Mouse (Mus musculus) lung, postnatal 0 days (tissue): ENCODE results near the gene Rgl3. TPM values are rescaled to one million over a fixed set of nuclear protein-coding genes. Genes with fewer than 3 reads are reported as not detected.
A peak's percentile ranks its signal among the peaks of the same experiment; 100 is the strongest.

Source experiments
- ATAC-seq: fragments of 200-750 bp; cut with Nextera tagmentation; 2 replicates; pipeline ENCODE4 v1.8.0; 2017; ENCODE audit warnings: moderate library complexity
- DNase-seq: peaks from one replicate; pipeline ENCODE4 v3.0.0-alpha.2; 2016; ENCODE audit warnings: low spot score
- H3K27ac ChIP-seq: fragments of 300-500 bp; sonication (generic); 2 replicates; pipeline ENCODE4 v1.5.1; 2014; ENCODE audit warnings: antibody characterized with exemption, mild to moderate bottlenecking, low read length, mixed read lengths
- H3K27me3 ChIP-seq: fragments of 300-500 bp; sonication (generic); replicated peaks from 2 replicates; pipeline ENCODE4 v1.6.1; 2014; ENCODE audit warnings: low read length, mixed read lengths; ENCODE audit not compliant: insufficient read depth
- H3K36me3 ChIP-seq: fragments of 300-500 bp; sonication (generic); 2 replicates; pipeline ENCODE4 v1.6.1; 2014; ENCODE audit warnings: low read length, mixed read lengths; ENCODE audit not compliant: insufficient read depth
- H3K4me1 ChIP-seq: fragments of 300-500 bp; sonication (generic); 2 replicates; pipeline ENCODE4 v1.6.1; 2014; ENCODE audit warnings: antibody characterized with exemption, low read depth, low read length, mixed read lengths; ENCODE audit not compliant: insufficient read depth
- H3K4me2 ChIP-seq: fragments of 300-500 bp; sonication (generic); replicated peaks from 2 replicates; pipeline ENCODE4 v1.6.1; 2014; ENCODE audit warnings: low read depth, mild to moderate bottlenecking, low read length, moderate library complexity, mixed read lengths
- H3K4me3 ChIP-seq: fragments of 300-500 bp; sonication (generic); 2 replicates; pipeline ENCODE4 v1.5.1; 2014; ENCODE audit warnings: low read depth, low read length
- H3K9ac ChIP-seq: fragments of 300-500 bp; sonication (generic); replicated peaks from 2 replicates; pipeline ENCODE4 v1.6.1; 2014; ENCODE audit warnings: low read depth, mild to moderate bottlenecking
- H3K9me3 ChIP-seq: fragments of 300-500 bp; sonication (generic); 2 replicates; pipeline ENCODE4 v1.6.1; 2016; ENCODE audit warnings: low read length, mixed read lengths
- CTCF ChIP-seq: IDR thresholded peaks from 2 replicates; pipeline ENCODE4 v1.5.1; 2016; ENCODE audit warnings: antibody characterized with exemption, mild to moderate bottlenecking
- EP300 ChIP-seq: IDR thresholded peaks from 2 replicates; pipeline ENCODE4 v1.6.1; 2016; ENCODE audit warnings: antibody characterized with exemption, mild to moderate bottlenecking, control low read depth
- WGBS: fragments of 180-500 bp; shearing (Covaris S2); extraction: QIAGEN DNeasy Blood & Tissue Kit; methylation state at CpG from one replicate; pipeline ENCODE4 v1.1.7; 2014; 5-methylcytosine and 5-hydroxymethylcytosine counted together
- polyA plus RNA-seq: library from polyadenylated mRNA; unstranded; fragments of >200 nt; fragmentation: Nextera tagmentation; extraction: Ambion mirVana; gene quantifications from 2 replicates; pipeline ENCODE4 v1.2.1, GENCODE M21; 2015

Gene Rgl3
- polyA plus RNA-seq, 1 experiment from 2014 or later: 6.0 TPM

- 67% methylated on average over 7 of the region's 7 CpGs for WGBS
- no peaks in the 10 kb centered on the region for H3K9me3 ChIP-seq
- H3K4me1 ChIP-seq: no peaks in the 10 kb centered on the region
- H3K4me2 ChIP-seq: no peak overlapping the region
- no peak for ATAC-seq
- H3K9ac ChIP-seq: no peak overlapping the region
- no peak overlapping the region for H3K4me3 ChIP-seq
- no peaks in the 10 kb centered on the region for H3K27me3 ChIP-seq
- no peak overlapping the region for H3K27ac ChIP-seq
- peaks cover 16% of the 10 kb centered on the region for H3K36me3 ChIP-seq
- TF ChIP-seq CTCF (no peak), EP300 (no peak)
- no peak for DNase-seq
Observed at GRCm38 (mm10) chr9:22017208-22017825, 28.1 kb upstream of the Rgl3 start.

DNA sequence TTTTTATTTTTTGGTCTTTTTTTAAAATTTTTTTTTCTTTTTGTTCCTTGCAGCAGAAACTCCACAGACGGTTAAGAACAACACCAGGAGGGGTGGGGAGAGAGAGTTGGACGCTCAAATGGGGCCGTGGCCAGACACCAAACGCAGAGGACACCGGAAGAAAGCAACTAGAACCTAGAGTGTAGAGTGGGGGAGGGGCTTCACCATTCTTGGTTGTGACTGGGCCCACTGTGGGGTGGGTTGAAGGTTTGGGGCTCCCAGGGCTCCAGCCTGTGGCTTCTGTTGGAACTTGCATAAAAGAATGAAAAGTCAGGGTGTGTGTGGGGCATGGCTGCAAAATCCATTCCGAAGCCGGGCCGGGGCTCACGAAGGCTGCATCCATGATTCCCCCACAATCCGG lies 27.0 kb upstream of the Rgl3 start:
- no peaks in the 10 kb centered on the region for H3K4me1 ChIP-seq
- H3K9ac ChIP-seq: no peak overlapping the region
- H3K27ac ChIP-seq: no peak overlapping the region
- WGBS: 66% methylated on average over 10 of the region's 10 CpGs
- DNase-seq (no peak), ATAC-seq (no peak)
- H3K27me3 ChIP-seq: no peaks in the 10 kb centered on the region
- TF ChIP-seq CTCF (no peak), EP300 (no peak)
- peaks cover 21% of the 10 kb centered on the region for H3K36me3 ChIP-seq
- no peak overlapping the region for H3K4me2 ChIP-seq
- H3K4me3 ChIP-seq: no peak overlapping the region
- no peaks in the 10 kb centered on the region for H3K9me3 ChIP-seq

DNA sequence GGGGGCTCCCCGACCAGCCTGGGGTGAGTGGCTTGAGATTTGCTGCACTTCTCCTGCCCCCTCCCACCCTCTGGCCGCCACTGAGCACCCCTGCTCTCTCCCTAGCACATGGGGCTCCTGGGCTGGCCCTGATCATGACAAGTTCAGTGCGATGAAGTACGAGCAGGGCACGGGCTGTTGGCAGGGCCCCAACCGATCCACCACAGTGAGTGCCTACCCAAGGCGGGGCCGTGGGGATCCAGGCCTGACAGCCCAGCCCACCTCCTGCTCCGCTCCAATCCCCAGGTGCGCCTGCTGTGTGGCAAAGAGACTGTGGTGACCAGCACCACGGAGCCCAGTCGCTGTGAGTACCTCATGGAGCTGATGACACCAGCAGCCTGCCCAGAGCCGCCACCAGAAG lies 23.5 kb upstream of the Rgl3 start:
- 88% methylated on average over 13 of the region's 13 CpGs for WGBS
- no peak for DNase-seq
- Histone ChIP-seq H3K27ac (no peak overlapping the region), H3K4me3 (no peak overlapping the region), H3K4me2 (no peak overlapping the region), H3K4me1 (no peaks in the 10 kb centered on the region), H3K9ac (no peak overlapping the region), H3K9me3 (no peaks in the 10 kb centered on the region), H3K27me3 (no peaks in the 10 kb centered on the region), H3K36me3 (peaks cover 50% of the 10 kb centered on the region)
- no peak for TF ChIP-seq EP300
- TF ChIP-seq CTCF: no peak
- no peak for ATAC-seq

GRCm38 (mm10) chr9:22011055-22011454 lies 21.8 kb upstream of the Rgl3 start:
- no peak for ATAC-seq
- TF ChIP-seq CTCF (no peak), EP300 (no peak)

GRCm38 (mm10) chr9:22004546-22004945 lies 15.3 kb upstream of the Rgl3 start:
- ATAC-seq (no peak), DNase-seq (no peak)
- no peak overlapping the region for H3K4me3 ChIP-seq
- no peaks in the 10 kb centered on the region for H3K27me3 ChIP-seq
- no peaks in the 10 kb centered on the region for H3K9me3 ChIP-seq
- 90% methylated on average over 12 of the region's 12 CpGs for WGBS
- H3K4me1 ChIP-seq: peaks cover 8% of the 10 kb centered on the region; the same call in 1 of the 2 replicates
- peaks cover 18% of the 10 kb centered on the region for H3K36me3 ChIP-seq
- H3K9ac ChIP-seq: no peak overlapping the region
- no peak overlapping the region for H3K27ac ChIP-seq
- TF ChIP-seq CTCF (no peak), EP300 (no peak)
- no peak overlapping the region for H3K4me2 ChIP-seq

More at GRCm38 (mm10) chr9:22011055-22011454, 21.8 kb upstream of the Rgl3 start:
- no peaks in the 10 kb centered on the region for H3K4me1 ChIP-seq
- H3K27ac ChIP-seq: no peak overlapping the region
- H3K4me2 ChIP-seq: no peak overlapping the region
- H3K9me3 ChIP-seq: no peaks in the 10 kb centered on the region
- H3K9ac ChIP-seq: no peak overlapping the region
- 79% methylated on average over 5 of the region's 5 CpGs for WGBS
- peaks cover 55% of the 10 kb centered on the region for H3K36me3 ChIP-seq
- no peak overlapping the region for H3K4me3 ChIP-seq
- H3K27me3 ChIP-seq: no peaks in the 10 kb centered on the region
- no peak for DNase-seq

- peaks cover 9% of the 10 kb centered on the region for H3K36me3 ChIP-seq
- WGBS: 0% methylated on average over 18 of the region's 18 CpGs
- H3K4me3 ChIP-seq: peak overlapping the region; percentile 67
- H3K4me1 ChIP-seq: peaks cover 8% of the 10 kb centered on the region; the same call in 1 of the 2 replicates
- H3K9ac ChIP-seq: peak overlapping the region; percentile 43
- no peaks in the 10 kb centered on the region for H3K27me3 ChIP-seq
- peak overlapping the region; percentile 81 for H3K4me2 ChIP-seq
- peak overlapping the region; percentile 43; the same call in 1 of the 2 replicates for H3K27ac ChIP-seq
- ATAC-seq (peak; percentile 0; the same call in 1 of the 2 replicates), DNase-seq (no peak)
- no peaks in the 10 kb centered on the region for H3K9me3 ChIP-seq
- TF ChIP-seq EP300 (no peak), CTCF (no peak)
Observed at GRCm38 (mm10) chr9:22003163-22003554, 13.9 kb upstream of the Rgl3 start.
